Mouse (Mus musculus) olfactory bulb, adult 2 months (tissue): ENCODE measurements around the gene Ccdc57.
A peak's percentile ranks its signal among the peaks of the same experiment; 100 is the strongest.

ENCODE experiments used
- CTCF ChIP-seq: fragments of 200-500 bp; IDR thresholded peaks from 2 replicates; pipeline ENCODE4 v1.5.1; 2012; ENCODE audit warnings: low read depth, mild to moderate bottlenecking, low read length, moderate library complexity; ENCODE audit not compliant: insufficient read depth
- POLR2A ChIP-seq: fragments of 200-500 bp; IDR thresholded peaks from 2 replicates; pipeline ENCODE4 v1.6.1; 2012; ENCODE audit warnings: mild to moderate bottlenecking, low read depth, low read length, moderate library complexity; ENCODE audit not compliant: insufficient read depth

DNA sequence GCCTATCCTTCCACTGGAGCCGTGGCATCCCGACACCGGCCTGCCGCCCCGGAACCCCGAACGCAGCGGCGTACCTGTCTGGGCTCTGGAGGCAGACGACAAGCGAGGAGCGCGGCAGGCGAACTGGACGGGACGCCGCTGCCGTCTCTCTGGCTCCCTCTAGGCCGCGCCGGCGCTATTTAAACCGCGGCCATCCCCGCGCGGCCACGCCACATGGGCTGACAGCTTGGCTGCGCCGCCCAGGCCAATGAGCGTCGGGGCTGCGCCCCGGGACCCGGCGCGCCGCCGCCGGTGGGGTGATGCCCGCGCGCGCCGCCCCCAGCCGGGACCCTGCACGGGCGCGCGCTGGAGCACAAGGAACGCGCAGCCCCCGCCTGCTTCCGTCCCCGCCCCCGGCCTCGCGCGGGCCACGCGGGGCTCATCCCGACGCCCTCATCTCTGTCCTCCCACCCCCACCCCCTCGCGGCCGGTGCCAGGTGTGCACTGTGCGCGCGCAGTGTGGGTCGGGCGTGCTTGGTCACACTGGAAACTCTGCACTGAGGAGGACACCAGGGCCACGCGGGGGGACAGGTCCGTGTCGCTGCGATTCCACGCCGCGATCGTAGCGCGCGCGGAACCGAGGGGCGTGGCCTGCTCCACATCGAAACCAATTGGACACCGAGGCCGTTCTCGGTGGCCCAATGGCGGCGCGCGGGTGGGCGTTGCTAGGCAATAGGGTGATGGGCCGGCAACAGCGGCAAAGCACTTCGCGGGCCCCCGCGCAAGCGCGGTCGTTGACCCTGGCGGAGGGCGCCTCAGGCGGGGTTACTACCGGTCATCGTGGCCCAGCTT, 108.5 kb downstream of the Ccdc57 start, which contains the start of gene Fasn:
- TF ChIP-seq POLR2A (peak; percentile 99), CTCF (no peak; the same call in 1 of the 2 replicates)
